Mouse (Mus musculus): Measurements from ENCODE around the gene Gm43720. TPM values are rescaled to one million over a fixed set of nuclear protein-coding genes. Genes with fewer than 3 reads are reported as not detected.
A peak's percentile ranks its signal among the peaks of the same experiment; 100 is the strongest.

The Gm43720 gene
- total and polyA plus RNA-seq, 2 experiments from 2014 or later, result 0.08 TPM; not detected in 1

- WGBS, result 74% methylated on average over 1 of the region's 1 CpGs
- no peaks in the 10 kb centered on the region; the same call in 1 of the 2 replicates for H3K4me1 ChIP-seq (ENCODE audit: insufficient read depth, low read length)
- ATAC-seq, result no peak
These were observed 3.8 kb upstream of the Gm43720 start for GRCm38 (mm10) chr5:138283540-138283939.

GRCm38 (mm10) chr5:138281798-138282197, 2.0 kb upstream of the Gm43720 start:
- Histone ChIP-seq H3K27me3 (ENCODE audit: insufficient read depth, low read length) (no peaks in the 10 kb centered on the region), H3K9ac (replicated peaks; ENCODE audit: low read length) (no peak overlapping the region), H3K4me1 (ENCODE audit: insufficient read depth, low read length) (no peaks in the 10 kb centered on the region; the same call in 1 of the 2 replicates), H3K27ac (no peak overlapping the region), H3K9me3 (ENCODE audit: low read length) (no peaks in the 10 kb centered on the region), H3K4me2 (ENCODE audit: low read depth, low read length) (no peak overlapping the region), H3K36me3 (ENCODE audit: insufficient read depth, low read length) (no peaks in the 10 kb centered on the region), H3K4me3 (ENCODE audit: low read length) (no peak overlapping the region)
- 86% methylated on average over 2 of the region's 2 CpGs for WGBS
- ATAC-seq (no peak), DNase-seq (ENCODE audit: low spot score) (no peak)
- TF ChIP-seq CTCF (IDR thresholded peaks at IDR 0.05; ENCODE audit: low read depth), result no peak

More at GRCm38 (mm10) chr5:138283540-138283939, 3.8 kb upstream of the Gm43720 start:
- no peak for TF ChIP-seq CTCF (IDR thresholded peaks at IDR 0.05; ENCODE audit: low read depth)
- Histone ChIP-seq H3K27ac (no peak overlapping the region), H3K9me3 (ENCODE audit: low read length) (no peaks in the 10 kb centered on the region), H3K4me3 (ENCODE audit: low read length) (no peak overlapping the region), H3K4me2 (ENCODE audit: low read depth, low read length) (no peak overlapping the region), H3K9ac (replicated peaks; ENCODE audit: low read length) (no peak overlapping the region), H3K27me3 (ENCODE audit: insufficient read depth, low read length) (no peaks in the 10 kb centered on the region), H3K36me3 (ENCODE audit: insufficient read depth, low read length) (no peaks in the 10 kb centered on the region)
- DNase-seq (ENCODE audit: low spot score), result no peak

- H3K4me2 ChIP-seq (ENCODE audit: low read depth, low read length), result peak overlapping the region; percentile 70; the same call in 1 of the 2 replicates
- DNase-seq (ENCODE audit: low spot score), result no peak
- H3K27me3 ChIP-seq (ENCODE audit: insufficient read depth, low read length), result no peaks in the 10 kb centered on the region
- H3K36me3 ChIP-seq (ENCODE audit: insufficient read depth, low read length), result no peaks in the 10 kb centered on the region
- no peak overlapping the region for H3K9ac ChIP-seq (replicated peaks; ENCODE audit: low read length)
- 92% methylated on average over 15 of the region's 15 CpGs for WGBS
- no peaks in the 10 kb centered on the region; the same call in 1 of the 2 replicates for H3K4me1 ChIP-seq (ENCODE audit: insufficient read depth, low read length)
- peak overlapping the region; percentile 66; the same call in 1 of the 2 replicates for H3K4me3 ChIP-seq (ENCODE audit: low read length)
- H3K9me3 ChIP-seq (ENCODE audit: low read length), result no peaks in the 10 kb centered on the region
- H3K27ac ChIP-seq, result no peak overlapping the region
- no peak for TF ChIP-seq CTCF (IDR thresholded peaks at IDR 0.05; ENCODE audit: low read depth)
- no peak for ATAC-seq
These were observed 1.1 kb upstream of the Gm43720 start for GRCm38 (mm10) chr5:138280829-138281228.

GRCm38 (mm10) chr5:138280425-138280768, 639 bp upstream of the Gm43720 start:
- H3K9me3 ChIP-seq (ENCODE audit: low read length), result no peaks in the 10 kb centered on the region
- no peaks in the 10 kb centered on the region for H3K27me3 ChIP-seq (ENCODE audit: insufficient read depth, low read length)
- no peaks in the 10 kb centered on the region for H3K36me3 ChIP-seq (ENCODE audit: insufficient read depth, low read length)
- H3K4me1 ChIP-seq (ENCODE audit: insufficient read depth, low read length), result no peaks in the 10 kb centered on the region; the same call in 1 of the 2 replicates
- no peak for TF ChIP-seq CTCF (IDR thresholded peaks at IDR 0.05; ENCODE audit: low read depth)
- H3K9ac ChIP-seq (replicated peaks; ENCODE audit: low read length), result no peak overlapping the region
- DNase-seq (ENCODE audit: low spot score) (no peak), ATAC-seq (no peak)
- no peak overlapping the region for H3K27ac ChIP-seq
- WGBS, result 24% methylated on average over 26 of the region's 26 CpGs
- peak overlapping the region; percentile 70 for H3K4me2 ChIP-seq (ENCODE audit: low read depth, low read length)
- peak overlapping the region; percentile 66 for H3K4me3 ChIP-seq (ENCODE audit: low read length)

GRCm38 (mm10) chr5:138277994-138278393, 1.8 kb downstream of the Gm43720 start:
- TF ChIP-seq CTCF (IDR thresholded peaks at IDR 0.05; ENCODE audit: low read depth), result no peak
- WGBS, result 86% methylated on average over 7 of the region's 7 CpGs
- no peaks in the 10 kb centered on the region for H3K9me3 ChIP-seq (ENCODE audit: low read length)
- no peaks in the 10 kb centered on the region for H3K27me3 ChIP-seq (ENCODE audit: insufficient read depth, low read length)
- peak overlapping the region; percentile 70; the same call in 1 of the 2 replicates for H3K4me2 ChIP-seq (ENCODE audit: low read depth, low read length)
- H3K9ac ChIP-seq (replicated peaks; ENCODE audit: low read length), result no peak overlapping the region
- H3K4me1 ChIP-seq (ENCODE audit: insufficient read depth, low read length), result no peaks in the 10 kb centered on the region; the same call in 1 of the 2 replicates
- no peak for DNase-seq (ENCODE audit: low spot score)
- H3K27ac ChIP-seq, result no peak overlapping the region
- no peak for ATAC-seq
- H3K4me3 ChIP-seq (ENCODE audit: low read length), result no peak overlapping the region
- no peaks in the 10 kb centered on the region for H3K36me3 ChIP-seq (ENCODE audit: insufficient read depth, low read length)

- peak overlapping the region; percentile 59 for H3K4me2 ChIP-seq (ENCODE audit: low read depth, low read length)
- H3K4me3 ChIP-seq (ENCODE audit: low read length), result peak overlapping the region; percentile 24
- no peak for TF ChIP-seq CTCF (IDR thresholded peaks at IDR 0.05; ENCODE audit: low read depth)
- peak; percentile 26 for DNase-seq (ENCODE audit: low spot score)
- no peaks in the 10 kb centered on the region for H3K36me3 ChIP-seq (ENCODE audit: insufficient read depth, low read length)
- peak overlapping the region; percentile 44 for H3K9ac ChIP-seq (replicated peaks; ENCODE audit: low read length)
- no peaks in the 10 kb centered on the region for H3K9me3 ChIP-seq (ENCODE audit: low read length)
- 10% methylated on average over 41 of the region's 41 CpGs for WGBS
- no peak for ATAC-seq
- H3K27me3 ChIP-seq (ENCODE audit: insufficient read depth, low read length), result no peaks in the 10 kb centered on the region
- no peak overlapping the region for H3K27ac ChIP-seq
- peaks cover 7% of the 10 kb centered on the region for H3K4me1 ChIP-seq (ENCODE audit: insufficient read depth, low read length)
These were observed 4.3 kb downstream of the Gm43720 start for GRCm38 (mm10) chr5:138275216-138276050.

- TF ChIP-seq CTCF (IDR thresholded peaks at IDR 0.05; ENCODE audit: low read depth), result no peak
- no peaks in the 10 kb centered on the region for H3K36me3 ChIP-seq (ENCODE audit: insufficient read depth, low read length)
- H3K27me3 ChIP-seq (ENCODE audit: insufficient read depth, low read length), result no peaks in the 10 kb centered on the region
- H3K4me3 ChIP-seq (ENCODE audit: low read length), result no peak overlapping the region
- 53% methylated on average over 8 of the region's 8 CpGs for WGBS
- no peak for DNase-seq (ENCODE audit: low spot score)
- H3K9ac ChIP-seq (replicated peaks; ENCODE audit: low read length), result no peak overlapping the region
- H3K9me3 ChIP-seq (ENCODE audit: low read length), result no peaks in the 10 kb centered on the region
- H3K4me2 ChIP-seq (ENCODE audit: low read depth, low read length), result no peak overlapping the region
- no peak for ATAC-seq
- peaks cover 7% of the 10 kb centered on the region for H3K4me1 ChIP-seq (ENCODE audit: insufficient read depth, low read length)
- no peak overlapping the region for H3K27ac ChIP-seq
These were observed 5.6 kb downstream of the Gm43720 start for GRCm38 (mm10) chr5:138274186-138274585.
